Mouse (Mus musculus): ENCODE results near the gene Srl.
"Not testable (repeated sequence)": the region's sequence is repeated elsewhere in the genome, so short reads cannot be mapped to it uniquely, and the experiment has no call there.

Gene Srl

GRCm38 (mm10) chr16:4552829-4553550 is 11.4 kb upstream of the Srl start:
- no peak for DNase-seq

- no peak for DNase-seq
Measured at GRCm38 (mm10) chr16:4551885-4552284, 10.3 kb upstream of the Srl start.

- peak; percentile 71 for DNase-seq
Measured at GRCm38 (mm10) chr16:4551056-4551455, 9.4 kb upstream of the Srl start.

GRCm38 (mm10) chr16:4548953-4549688 is 7.5 kb upstream of the Srl start:
- DNase-seq: no peak

GRCm38 (mm10) chr16:4547611-4548010 is 6.0 kb upstream of the Srl start:
- DNase-seq: no peak

GRCm38 (mm10) chr16:4546838-4547237 is 5.2 kb upstream of the Srl start:
- DNase-seq: no peak

- no peak for DNase-seq
Measured at GRCm38 (mm10) chr16:4544845-4545244, 3.2 kb upstream of the Srl start.

- no peak for DNase-seq
Measured at GRCm38 (mm10) chr16:4543266-4543665, 1.6 kb upstream of the Srl start.

- DNase-seq: no peak
Measured at GRCm38 (mm10) chr16:4542236-4542774, 689 bp upstream of the Srl start.

- no peak for DNase-seq
Measured at GRCm38 (mm10) chr16:4541033-4541432, 583 bp downstream of the Srl start.

- no peak for DNase-seq
Measured at GRCm38 (mm10) chr16:4540064-4540775, 1.4 kb downstream of the Srl start.

GRCm38 (mm10) chr16:4539521-4539920 is 2.1 kb downstream of the Srl start:
- DNase-seq: no peak

GRCm38 (mm10) chr16:4537616-4538358 is 3.8 kb downstream of the Srl start:
- no peak for DNase-seq

- not testable (repeated sequence) for DNase-seq
Measured at GRCm38 (mm10) chr16:4527373-4527772, 14.2 kb downstream of the Srl start.

- no peak for DNase-seq
Measured at GRCm38 (mm10) chr16:4523313-4524004, 18.2 kb downstream of the Srl start.

GRCm38 (mm10) chr16:4522879-4523278 is 18.7 kb downstream of the Srl start:
- DNase-seq: no peak

GRCm38 (mm10) chr16:4521735-4522530 is 19.7 kb downstream of the Srl start:
- DNase-seq: no peak

GRCm38 (mm10) chr16:4521074-4521667 is 20.4 kb downstream of the Srl start:
- no peak for DNase-seq

- DNase-seq: no peak
Measured at GRCm38 (mm10) chr16:4520673-4521072, 20.9 kb downstream of the Srl start.

GRCm38 (mm10) chr16:4519825-4520224 is 21.8 kb downstream of the Srl start:
- no peak for DNase-seq

- no peak for DNase-seq
Measured at GRCm38 (mm10) chr16:4519157-4519556, 22.5 kb downstream of the Srl start.
